Mouse (Mus musculus): ENCODE data around the gene G430095P16Rik. TPM values are rescaled to one million over a fixed set of nuclear protein-coding genes. Genes with fewer than 3 reads are reported as not detected.
A peak's percentile ranks its signal among the peaks of the same experiment; 100 is the strongest.

G430095P16Rik gene
- polyA plus RNA-seq, 1 experiment from 2014 or later: 3.8 TPM

- peaks cover 35% of the 10 kb centered on the region for H3K4me1 ChIP-seq
- no peak overlapping the region for H3K27ac ChIP-seq
- 88% methylated on average over 14 of the region's 14 CpGs for WGBS
- H3K36me3 ChIP-seq: peaks cover 61% of the 10 kb centered on the region
- no peak overlapping the region for H3K4me3 ChIP-seq
- no peak for ATAC-seq (ENCODE audit: insufficient number of reproducible peaks, low FRiP score, low TSS enrichment, low read depth)
- no peak overlapping the region for H3K9ac ChIP-seq
- no peak overlapping the region for H3K4me2 ChIP-seq
- H3K9me3 ChIP-seq: no peaks in the 10 kb centered on the region
- H3K27me3 ChIP-seq: peaks cover 1% of the 10 kb centered on the region; the same call in 1 of the 2 replicates
Observed at GRCm38 (mm10) chr8:84697166-84698130, 25.4 kb upstream of the G430095P16Rik start.

DNA sequence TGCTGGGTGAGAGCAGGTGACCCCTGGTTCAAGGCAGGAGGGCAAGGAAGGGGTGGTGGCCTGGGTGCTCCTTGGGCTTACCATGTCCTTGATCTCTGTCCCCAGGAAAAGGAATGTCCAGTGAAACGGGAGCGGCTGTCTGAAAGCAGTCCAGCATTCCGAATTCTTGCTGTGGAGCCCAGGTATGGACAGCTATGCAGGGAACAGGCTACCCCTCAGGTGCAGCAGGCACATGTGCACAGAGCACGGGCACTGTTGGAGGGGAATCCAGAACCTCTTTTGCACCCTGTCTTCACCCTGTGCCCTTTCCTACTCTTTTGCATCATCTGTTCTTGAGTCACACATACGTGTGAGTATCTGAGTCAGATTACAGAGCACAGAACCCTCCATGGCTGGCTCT lies 24.5 kb upstream of the G430095P16Rik start:
- H3K27me3 ChIP-seq: peaks cover 10% of the 10 kb centered on the region
- no peak for ATAC-seq (ENCODE audit: insufficient number of reproducible peaks, low FRiP score, low TSS enrichment, low read depth)
- peaks cover 53% of the 10 kb centered on the region for H3K36me3 ChIP-seq
- H3K9ac ChIP-seq: no peak overlapping the region
- peak overlapping the region; percentile 83 for H3K27ac ChIP-seq
- H3K9me3 ChIP-seq: no peaks in the 10 kb centered on the region
- H3K4me3 ChIP-seq: no peak overlapping the region
- WGBS: 87% methylated on average over 5 of the region's 5 CpGs
- H3K4me2 ChIP-seq: no peak overlapping the region
- H3K4me1 ChIP-seq: peaks cover 39% of the 10 kb centered on the region

GRCm38 (mm10) chr8:84698929-84699401 lies 23.8 kb upstream of the G430095P16Rik start:
- H3K4me2 ChIP-seq: no peak overlapping the region
- H3K9me3 ChIP-seq: no peaks in the 10 kb centered on the region
- H3K27ac ChIP-seq: peak overlapping the region; percentile 83
- H3K9ac ChIP-seq: no peak overlapping the region
- 71% methylated on average over 9 of the region's 9 CpGs for WGBS
- ATAC-seq (ENCODE audit: insufficient number of reproducible peaks, low FRiP score, low TSS enrichment, low read depth): 0 out of 2 replicates have a peak, but pooled peaks have one; percentile 22
- peaks cover 17% of the 10 kb centered on the region for H3K27me3 ChIP-seq
- peaks cover 42% of the 10 kb centered on the region for H3K4me1 ChIP-seq
- no peak overlapping the region for H3K4me3 ChIP-seq
- H3K36me3 ChIP-seq: peaks cover 48% of the 10 kb centered on the region

- ATAC-seq (ENCODE audit: insufficient number of reproducible peaks, low FRiP score, low TSS enrichment, low read depth): no peak
- no peak overlapping the region for H3K4me3 ChIP-seq
- H3K9me3 ChIP-seq: no peaks in the 10 kb centered on the region
- peaks cover 21% of the 10 kb centered on the region for H3K27me3 ChIP-seq
- peaks cover 49% of the 10 kb centered on the region for H3K4me1 ChIP-seq
- H3K9ac ChIP-seq: no peak overlapping the region
- peak overlapping the region; percentile 83 for H3K27ac ChIP-seq
- WGBS: 40% methylated on average over 7 of the region's 7 CpGs
- H3K4me2 ChIP-seq: no peak overlapping the region
- peaks cover 47% of the 10 kb centered on the region for H3K36me3 ChIP-seq
Observed at GRCm38 (mm10) chr8:84699861-84700322, 22.9 kb upstream of the G430095P16Rik start.

GRCm38 (mm10) chr8:84700526-84700925 lies 22.3 kb upstream of the G430095P16Rik start:
- Histone ChIP-seq H3K36me3 (peaks cover 42% of the 10 kb centered on the region), H3K27me3 (peaks cover 21% of the 10 kb centered on the region), H3K27ac (peak overlapping the region; percentile 83), H3K4me1 (peaks cover 56% of the 10 kb centered on the region), H3K9me3 (no peaks in the 10 kb centered on the region), H3K4me2 (no peak overlapping the region), H3K4me3 (no peak overlapping the region), H3K9ac (no peak overlapping the region)
- ATAC-seq (ENCODE audit: insufficient number of reproducible peaks, low FRiP score, low TSS enrichment, low read depth): no peak
- 83% methylated on average over 5 of the region's 5 CpGs for WGBS

- WGBS: 12% methylated on average over 34 of the region's 34 CpGs
- H3K9ac ChIP-seq: no peak within 1 kb of the TSS
- H3K36me3 ChIP-seq: peaks cover 35% of the 10 kb centered on the region
- peak within 1 kb of the TSS; percentile 83 for H3K27ac ChIP-seq
- no peaks in the 10 kb centered on the region for H3K9me3 ChIP-seq
- peak within 1 kb of the TSS; percentile 15 for H3K4me3 ChIP-seq
- no peak within 1 kb of the TSS for H3K4me2 ChIP-seq
- no peak for ATAC-seq (ENCODE audit: insufficient number of reproducible peaks, low FRiP score, low TSS enrichment, low read depth)
- peaks cover 21% of the 10 kb centered on the region for H3K27me3 ChIP-seq
- peaks cover 59% of the 10 kb centered on the region for H3K4me1 ChIP-seq
Observed at GRCm38 (mm10) chr8:84700941-84701911, 21.6 kb upstream of the G430095P16Rik start, which contains the start of gene Lyl1. Gene Lyl1, plus strand, starts transcription at chr8:84701457.

- peaks cover 26% of the 10 kb centered on the region for H3K36me3 ChIP-seq
- peak overlapping the region; percentile 7; the same call in 1 of the 2 replicates for H3K4me2 ChIP-seq
- H3K9ac ChIP-seq: no peak overlapping the region
- H3K27me3 ChIP-seq: peaks cover 32% of the 10 kb centered on the region
- H3K4me1 ChIP-seq: peaks cover 73% of the 10 kb centered on the region
- H3K4me3 ChIP-seq: peak overlapping the region; percentile 15; the same call in 1 of the 2 replicates
- 77% methylated on average over 9 of the region's 9 CpGs for WGBS
- H3K9me3 ChIP-seq: no peaks in the 10 kb centered on the region
- no peak overlapping the region for H3K27ac ChIP-seq
- no peak for ATAC-seq (ENCODE audit: insufficient number of reproducible peaks, low FRiP score, low TSS enrichment, low read depth)
Observed at GRCm38 (mm10) chr8:84702561-84702960, 20.2 kb upstream of the G430095P16Rik start.

DNA sequence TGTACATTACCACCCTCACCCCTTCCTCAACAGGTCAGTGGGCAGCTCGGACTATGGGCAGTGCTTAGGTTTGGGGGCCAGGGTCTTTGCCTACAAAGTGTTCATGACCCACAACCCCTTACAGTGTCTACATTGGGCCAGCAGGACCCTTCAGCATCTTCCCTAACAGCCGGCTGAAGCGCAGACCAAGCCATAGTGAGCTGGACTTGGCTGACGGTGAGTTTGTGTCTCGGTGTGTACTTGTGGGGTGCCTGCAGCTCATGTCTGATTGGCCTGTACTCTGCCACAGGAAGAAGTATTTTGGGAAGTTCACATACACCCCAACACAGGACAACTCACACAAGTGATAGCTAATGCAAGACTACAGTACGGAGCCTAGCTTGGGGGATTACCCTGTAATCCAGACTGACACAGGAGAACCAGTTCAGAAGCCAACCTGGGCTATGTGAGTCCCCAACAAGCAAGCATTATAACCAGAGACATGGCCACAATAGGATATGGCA lies 19.8 kb upstream of the G430095P16Rik start:
- Histone ChIP-seq H3K36me3 (peaks cover 26% of the 10 kb centered on the region), H3K4me1 (peaks cover 77% of the 10 kb centered on the region), H3K27ac (no peak overlapping the region), H3K9me3 (no peaks in the 10 kb centered on the region), H3K9ac (no peak overlapping the region), H3K4me2 (peak overlapping the region; percentile 7; the same call in 1 of the 2 replicates), H3K4me3 (peak overlapping the region; percentile 15; the same call in 1 of the 2 replicates), H3K27me3 (peaks cover 37% of the 10 kb centered on the region)
- 87% methylated on average over 6 of the region's 6 CpGs for whole genome bisulfite sequencing
- ATAC-seq (ENCODE audit: insufficient number of reproducible peaks, low FRiP score, low TSS enrichment, low read depth): no peak

GRCm38 (mm10) chr8:84703466-84704249 lies 19.1 kb upstream of the G430095P16Rik start:
- no peak overlapping the region; the same call in 1 of the 2 replicates for H3K27ac ChIP-seq
- H3K9ac ChIP-seq: no peak overlapping the region
- 20% methylated on average over 38 of the region's 38 CpGs for WGBS

DNA sequence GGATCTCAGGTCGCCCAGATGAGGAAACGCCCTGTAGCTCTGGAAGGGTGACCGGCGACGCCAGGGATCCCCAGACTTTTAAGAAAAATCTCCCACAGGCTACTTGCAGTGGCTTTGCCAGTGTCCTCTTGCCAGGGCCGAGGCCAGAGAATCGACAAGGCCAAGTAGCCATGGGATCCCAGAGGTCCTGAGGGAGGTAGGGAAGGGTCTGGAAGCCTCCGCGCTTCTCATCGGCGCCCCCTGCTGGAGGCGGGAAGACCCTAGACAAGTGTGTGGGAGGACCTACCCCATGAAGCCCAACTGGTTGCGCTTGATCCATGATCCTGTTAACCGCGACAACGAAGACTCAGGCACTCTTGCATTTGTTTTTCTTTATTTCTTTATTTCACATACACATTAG lies 18.5 kb upstream of the G430095P16Rik start:
- 0 out of 2 replicates have a peak overlapping the region, but pooled peaks have one; percentile 14 for H3K4me2 ChIP-seq
- no peaks in the 10 kb centered on the region for H3K9me3 ChIP-seq
- H3K27me3 ChIP-seq: peaks cover 40% of the 10 kb centered on the region
- 13% methylated on average over 16 of the region's 16 CpGs for WGBS
- no peak overlapping the region for H3K9ac ChIP-seq
- ATAC-seq (ENCODE audit: insufficient number of reproducible peaks, low FRiP score, low TSS enrichment, low read depth): no peak
- H3K36me3 ChIP-seq: peaks cover 18% of the 10 kb centered on the region
- no peak overlapping the region for H3K4me3 ChIP-seq
- H3K4me1 ChIP-seq: peaks cover 78% of the 10 kb centered on the region
- H3K27ac ChIP-seq: no peak overlapping the region

More at GRCm38 (mm10) chr8:84703466-84704249, 19.1 kb upstream of the G430095P16Rik start:
- Histone ChIP-seq H3K27me3 (peaks cover 40% of the 10 kb centered on the region), H3K4me1 (peaks cover 78% of the 10 kb centered on the region), H3K4me3 (no peak overlapping the region), H3K9me3 (no peaks in the 10 kb centered on the region), H3K36me3 (peaks cover 23% of the 10 kb centered on the region), H3K4me2 (0 out of 2 replicates have a peak overlapping the region, but pooled peaks have one; percentile 14)
- ATAC-seq (ENCODE audit: insufficient number of reproducible peaks, low FRiP score, low TSS enrichment, low read depth): no peak
